8 mouse cellular contexts compared by ENCODE assay signal in the genomic region with DNA sequence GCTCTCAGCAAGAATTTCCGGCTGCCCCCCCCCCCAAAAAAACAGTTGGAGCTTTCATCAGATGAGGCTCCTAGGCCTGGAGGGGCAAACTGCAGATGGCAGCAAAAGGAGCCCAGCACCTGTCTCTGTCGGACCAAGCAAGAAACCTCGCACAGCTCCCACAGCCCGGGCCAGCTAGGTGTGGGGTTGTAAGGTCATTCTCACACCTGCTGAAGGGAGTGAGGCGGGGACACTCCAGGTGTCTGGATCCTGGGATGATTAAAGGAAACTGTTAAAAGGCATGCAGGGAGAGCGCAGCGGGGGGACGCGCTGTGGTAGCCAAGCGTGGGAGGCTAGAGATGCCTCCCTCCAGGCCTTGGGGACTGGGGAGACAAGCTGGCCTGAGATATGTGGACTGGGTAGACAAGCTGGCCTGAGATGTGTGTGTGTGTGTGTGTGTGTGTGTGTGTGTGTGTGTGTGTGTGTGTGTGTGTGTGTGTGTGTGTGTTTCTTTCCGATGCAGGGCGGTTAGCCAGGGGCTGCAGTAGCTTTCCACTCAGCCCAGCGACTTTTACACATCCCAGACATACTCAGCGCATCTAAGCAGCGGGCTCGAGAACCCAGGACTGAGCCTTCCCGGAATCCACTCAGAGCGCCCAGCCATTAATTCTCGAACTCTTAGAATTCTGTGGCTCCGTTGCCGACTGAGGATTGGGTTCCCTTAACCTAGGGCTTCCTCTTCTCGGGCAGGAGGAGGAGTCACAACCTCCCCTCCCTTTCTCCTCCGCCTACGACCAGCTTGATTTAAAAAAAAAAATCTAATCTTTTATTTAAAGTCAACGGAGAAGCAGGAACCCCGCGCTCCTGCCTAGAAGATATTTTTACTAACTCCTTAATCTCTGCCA. TPM values are rescaled to one million over a fixed set of nuclear protein-coding genes. Genes with fewer than 3 reads are reported as not detected.
DNase-seq lines count a peak whose midpoint lies in the region; ATAC-seq and TF ChIP-seq lines count a peak whose summit lies in the region.

No protein-coding gene starts in this region.

- no peak for TF ChIP-seq POLR2A in bone marrow, adult 2 months (IDR thresholded peaks at IDR 0.05; ENCODE audit: borderline replicate concordance, control insufficient read depth, low read depth, low read length)

- H3K27me3 ChIP-seq in heart, embryonic 14.5 days (ENCODE audit: control insufficient read depth, insufficient read depth, low read length), result no peaks in the 10 kb centered on the region
- H3K27me3 ChIP-seq in kidney, postnatal 0 days (ENCODE audit: insufficient read depth, low read length), result no peaks in the 10 kb centered on the region
- H3K27me3 ChIP-seq in liver, embryonic 15.5 days, result no peaks in the 10 kb centered on the region
- no peaks in the 10 kb centered on the region; the same call in 1 of the 2 replicates for H3K27me3 ChIP-seq in stomach, embryonic 16.5 days (ENCODE audit: control insufficient read depth, insufficient read depth, low read length)

- H3K9me3 ChIP-seq in heart, embryonic 14.5 days (ENCODE audit: control insufficient read depth, low read length), result no peaks in the 10 kb centered on the region
- H3K9me3 ChIP-seq in kidney, postnatal 0 days (replicated peaks; ENCODE audit: low read length), result no peaks in the 10 kb centered on the region
- H3K9me3 ChIP-seq in liver, embryonic 15.5 days (replicated peaks), result no peaks in the 10 kb centered on the region
- no peaks in the 10 kb centered on the region for H3K9me3 ChIP-seq in stomach, embryonic 16.5 days (replicated peaks; ENCODE audit: control insufficient read depth, low read length)

- peak overlapping the region; percentile 68 for H3K4me2 ChIP-seq in heart, embryonic 14.5 days (ENCODE audit: low read length)
- peak overlapping the region; percentile 60 for H3K4me2 ChIP-seq in kidney, postnatal 0 days (ENCODE audit: low read length)
- H3K4me2 ChIP-seq in liver, embryonic 15.5 days, result peak overlapping the region; percentile 89
- peak overlapping the region; percentile 57 for H3K4me2 ChIP-seq in stomach, embryonic 16.5 days (ENCODE audit: low read depth, low read length)

- no peak for TF ChIP-seq CTCF in bone marrow, adult 2 months (IDR thresholded peaks at IDR 0.05; ENCODE audit: control insufficient read depth, insufficient read depth, low read length)
- TF ChIP-seq CTCF in kidney, postnatal 0 days (IDR thresholded peaks at IDR 0.05; ENCODE audit: low read depth), result no peak

- DNase-seq in CD4-positive, CD25-positive, alpha-beta regulatory T cell, adult 2 months (ENCODE audit: low read depth, low spot score), result peak; percentile 78
- peak; percentile 66 for DNase-seq in kidney, postnatal 0 days (ENCODE audit: low spot score)
- DNase-seq in neural tube, embryonic 10.5 days (ENCODE audit: extremely low spot score, low spot score), result peak; percentile 43

- peak overlapping the region; percentile 66 for H3K9ac ChIP-seq in heart, embryonic 14.5 days (ENCODE audit: low read length)
- peak overlapping the region; percentile 37; the same call in 1 of the 2 replicates for H3K9ac ChIP-seq in kidney, postnatal 0 days (ENCODE audit: low read depth, low read length)
- H3K9ac ChIP-seq in liver, embryonic 15.5 days, result peak overlapping the region; percentile 56; the same call in 1 of the 2 replicates
- H3K9ac ChIP-seq in stomach, embryonic 16.5 days (ENCODE audit: low read length), result peak overlapping the region; percentile 63

- WGBS in bone marrow, adult 2 months, result 21% methylated on average over 24 of the region's 27 CpGs
- WGBS in heart, embryonic 14.5 days, result 21% methylated on average over 26 of the region's 27 CpGs
- 28% methylated on average over 26 of the region's 27 CpGs for WGBS in kidney, postnatal 0 days
- WGBS in liver, embryonic 15.5 days (ENCODE audit: insufficient replicate concordance), result 20% methylated on average over 24 of the region's 27 CpGs
- 16% methylated on average over 27 of the region's 27 CpGs for WGBS in stomach, embryonic 16.5 days

- H3K4me3 ChIP-seq in bone marrow, adult 2 months (replicated peaks; ENCODE audit: control insufficient read depth, low read depth, low read length), result peak overlapping the region; percentile 76
- H3K4me3 ChIP-seq in heart, embryonic 14.5 days (ENCODE audit: control insufficient read depth in 1 of 2, insufficient read depth in 1 of 2, low read depth in 1 of 2, low read length in 2 of 2), result peak overlapping the region; percentile 68 to 90
- peak overlapping the region; percentile 64 for H3K4me3 ChIP-seq in kidney, postnatal 0 days (replicated peaks; ENCODE audit: low read depth, low read length)
- H3K4me3 ChIP-seq in liver, embryonic 15.5 days (replicated peaks), result peak overlapping the region; percentile 73
- peak overlapping the region; percentile 69 for H3K4me3 ChIP-seq in stomach, embryonic 16.5 days (replicated peaks; ENCODE audit: low read length)

- peak overlapping the region; percentile 97 for H3K27ac ChIP-seq in bone marrow, adult 2 months (ENCODE audit: control insufficient read depth, insufficient read depth, low read depth, low read length, poor library complexity)
- H3K27ac ChIP-seq in heart, embryonic 14.5 days (replicated peaks in 1 of 2; ENCODE audit: control insufficient read depth in 1 of 2, insufficient read depth in 1 of 2, low read depth in 2 of 2, low read length in 2 of 2), result peak overlapping the region; percentile 79 to 88
- peak overlapping the region; percentile 88 for H3K27ac ChIP-seq in kidney, postnatal 0 days
- peak overlapping the region; percentile 89 for H3K27ac ChIP-seq in liver, embryonic 15.5 days (replicated peaks)
- peak overlapping the region; percentile 94 for H3K27ac ChIP-seq in stomach, embryonic 16.5 days (ENCODE audit: low read length)

- no peaks in the 10 kb centered on the region for H3K36me3 ChIP-seq in heart, embryonic 14.5 days (ENCODE audit: control insufficient read depth, insufficient read depth, low read length)
- no peaks in the 10 kb centered on the region for H3K36me3 ChIP-seq in kidney, postnatal 0 days (ENCODE audit: insufficient read depth, low read length)
- H3K36me3 ChIP-seq in liver, embryonic 15.5 days (replicated peaks), result no peaks in the 10 kb centered on the region
- no peaks in the 10 kb centered on the region for H3K36me3 ChIP-seq in stomach, embryonic 16.5 days (ENCODE audit: control insufficient read depth, insufficient read depth, low read length)

- H3K4me1 ChIP-seq in bone marrow, adult 2 months (ENCODE audit: control insufficient read depth, insufficient read depth, low read length), result no peaks in the 10 kb centered on the region
- H3K4me1 ChIP-seq in heart, embryonic 14.5 days (ENCODE audit: control insufficient read depth in 2 of 2, insufficient read depth in 2 of 2, low read length in 2 of 2), result 0 out of 4 replicates have a peak, but pooled peaks cover 0 to 4% of the 10 kb centered on the region in 2 experiments
- no peaks in the 10 kb centered on the region for H3K4me1 ChIP-seq in kidney, postnatal 0 days (replicated peaks; ENCODE audit: insufficient read depth, low read length)
- H3K4me1 ChIP-seq in liver, embryonic 15.5 days (replicated peaks), result peaks cover 12% of the 10 kb centered on the region; the same call in 1 of the 2 replicates
- H3K4me1 ChIP-seq in stomach, embryonic 16.5 days (ENCODE audit: control insufficient read depth, insufficient read depth, low read length), result no peaks in the 10 kb centered on the region

- peak; percentile 53 for ATAC-seq in erythroblast, adult 5-6 weeks (replicated peaks; ENCODE audit: low FRiP score, poor library complexity, severe bottlenecking)
- no peak for ATAC-seq in heart, embryonic 14.5 days (ENCODE audit: insufficient number of reproducible peaks, insufficient read depth, low FRiP score, low read depth)
- peak; percentile 36; the same call in 1 of the 2 replicates for ATAC-seq in kidney, postnatal 0 days (replicated peaks; ENCODE audit: low FRiP score, low read depth)
- ATAC-seq in liver, embryonic 15.5 days (ENCODE audit: insufficient read depth), result peak; percentile 10; the same call in 1 of the 2 replicates
- ATAC-seq in stomach, embryonic 16.5 days (ENCODE audit: insufficient read depth, low FRiP score), result no peak

RNA-seq across cellular contexts. Expression of a gene that starts 44.1 kb away (rescaled TPM):
- polyA plus RNA-seq in bone marrow, adult 2 months (2011; ENCODE audit: insufficient read depth, insufficient read length, low replicate concordance, missing spikeins), result 10.7 and 13.4 TPM in 2 replicates
- 15.3 and 36.7 TPM in 2 replicates for total RNA-seq in erythroblast, adult 5-6 weeks (2015; ENCODE audit: low replicate concordance)
- total RNA-seq in erythroblast, adult 5-6 weeks (2017; ENCODE audit: low replicate concordance), result 8.4 and 14.3 TPM in 2 replicates
- polyA plus RNA-seq in heart, embryonic 14.5 days (2014; fragmentation: Nextera tagmentation; extraction: Ambion mirVana), result 7.2 and 7.7 TPM in 2 replicates
- 6.6 and 7.6 TPM in 2 replicates for polyA plus RNA-seq in kidney, postnatal 0 days (2015; fragmentation: Nextera tagmentation; extraction: Ambion mirVana)
- 1.3 and 1.4 TPM in 2 replicates for polyA plus RNA-seq in liver, embryonic 15.5 days (2015; fragmentation: Nextera tagmentation; extraction: Ambion mirVana)
- 4.7 and 5.3 TPM in 2 replicates for polyA plus RNA-seq in stomach, embryonic 16.5 days (2015; fragmentation: Nextera tagmentation; extraction: Ambion mirVana)

Comparison
In these comparisons a context has a peak if more than half of its experiments do, and no peak if none do; other contexts are left out.
1. ATAC-seq: peak in erythroblast, adult 5-6 weeks (single experiment), kidney, postnatal 0 days (single experiment) and liver, embryonic 15.5 days (single experiment); none in heart, embryonic 14.5 days (single experiment) and stomach, embryonic 16.5 days (single experiment).
2. Peak in every context shown above with its lines, with median percentiles within 50 percentile points of each other: DNase-seq, H3K27ac ChIP-seq, H3K4me3 ChIP-seq, H3K4me2 ChIP-seq and H3K9ac ChIP-seq.